Mouse (Mus musculus) G1E (cell line): ENCODE data around the gene Aff3.

ENCODE experiments used
- CTCF ChIP-seq: IDR thresholded peaks from 2 replicates; pipeline ENCODE4 v1.5.1; 2012; ENCODE audit warnings: low read depth, low read length, inconsistent platforms, mixed read lengths
- GATA1 ChIP-seq: IDR thresholded peaks from 2 replicates; pipeline ENCODE4 v1.6.1; 2012; ENCODE audit warnings: borderline replicate concordance, low read length, inconsistent platforms, mixed read lengths
- GATA2 ChIP-seq: IDR thresholded peaks from 2 replicates; pipeline ENCODE4 v1.6.1; 2012; ENCODE audit warnings: low read depth, low read length, inconsistent platforms, borderline replicate concordance
- POLR2AphosphoS5 ChIP-seq: IDR thresholded peaks from 2 replicates; pipeline ENCODE4 v1.6.1; 2012; ENCODE audit warnings: low read depth, low read length, inconsistent platforms; ENCODE audit not compliant: insufficient replicate concordance
- TAL1 ChIP-seq: conservative IDR thresholded peaks from 2 replicates; pipeline ENCODE4 v1.6.1; 2012; ENCODE audit warnings: low read depth, low read length, inconsistent platforms, mixed read lengths

DNA sequence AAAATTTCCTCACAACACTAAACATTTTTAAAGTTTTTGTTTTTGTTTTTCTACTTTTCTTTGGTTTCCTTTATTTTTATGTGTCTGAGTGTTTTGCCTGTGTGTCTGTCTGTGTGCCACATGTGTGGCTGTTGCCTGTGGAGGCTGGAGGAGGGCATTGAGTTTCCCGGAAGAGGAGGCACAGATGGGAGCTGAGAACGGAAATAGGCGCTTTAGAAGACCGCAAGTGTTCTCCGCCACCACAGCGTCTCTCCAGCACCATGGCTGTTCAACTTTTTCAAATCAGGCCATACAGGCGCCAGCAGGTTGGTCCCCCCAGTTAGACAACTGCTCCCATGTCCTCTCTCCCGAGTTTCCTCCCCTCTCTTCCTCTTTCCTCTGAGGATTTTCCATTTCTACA, 155.5 kb downstream of the Aff3 start:
- TF ChIP-seq GATA1 (no peak), CTCF (no peak), TAL1 (no peak), GATA2 (no peak), POLR2AphosphoS5 (no peak)
